ENCODE assay signal across 11 mouse cellular contexts in genomic region chr11:11239346-11239745, GRCm38 (mm10).
A peak's percentile ranks its signal among the peaks of the same experiment; 100 is the strongest.
DNase-seq lines count a peak whose midpoint lies in the region; ATAC-seq and TF ChIP-seq lines count a peak whose summit lies in the region.
"Had no signal": no experiment of that assay in that cellular context is flagged by ENCODE, and none has a peak within 500 bp of the region (broad histone marks: within the 10 kb centered on the region; RNA-seq: fewer than 3 reads in every experiment).

No protein-coding gene starts in this region.

- no peaks in the 10 kb centered on the region for H3K4me1 ChIP-seq in kidney, adult 2 months (ENCODE audit: control insufficient read depth, insufficient read depth, low read length)
- H3K4me1 ChIP-seq: hindbrain, embryonic 15.5 days had no signal

- WGBS in kidney, adult 2 months, result 80% methylated on average over 1 of the region's 1 CpGs

- no peak for TF ChIP-seq POLR2A in kidney, adult 2 months (IDR thresholded peaks at IDR 0.05; ENCODE audit: low read depth, low read length)

- H3K27me3 ChIP-seq in kidney, adult 2 months (replicated peaks; ENCODE audit: control insufficient read depth, insufficient read depth, low read length), result no peaks in the 10 kb centered on the region
- H3K27me3 ChIP-seq: hindbrain, embryonic 15.5 days; midbrain, embryonic 15.5 days had no signal

- no peak overlapping the region for H3K27ac ChIP-seq in kidney, adult 2 months (ENCODE audit: insufficient read depth, low read depth, low read length)
- H3K27ac ChIP-seq: hindbrain, embryonic 15.5 days; midbrain, embryonic 15.5 days had no signal

- no peaks in the 10 kb centered on the region for H3K36me3 ChIP-seq in kidney, adult 2 months (ENCODE audit: control insufficient read depth, insufficient read depth, low read length)
- H3K36me3 ChIP-seq: hindbrain, embryonic 15.5 days; midbrain, embryonic 15.5 days had no signal

- H3K4me3 ChIP-seq in kidney, adult 2 months (ENCODE audit: insufficient read depth, low read depth, low read length), result no peak overlapping the region
- H3K4me3 ChIP-seq: hindbrain, embryonic 15.5 days; midbrain, embryonic 15.5 days had no signal

- no peak for DNase-seq in kidney, adult 2 months
- DNase-seq in kidney, adult 18-20 months, result no peak
- peak; percentile 15 to 24 for DNase-seq in B cell, adult 2 months
- DNase-seq in R1 (ENCODE audit: low read depth, low spot score), result peak; percentile 54
- peak; percentile 12 for DNase-seq in lung, postnatal 14 days
- no peak for DNase-seq in frontal cortex, postnatal 14 days (ENCODE audit: low spot score in 2 of 2)
- DNase-seq in cerebellum, adult 18-20 months, result no peak
- DNase-seq: adrenal gland, adult 2 months had no signal

- 0 out of 2 replicates have a peak, but pooled peaks have one; percentile 6 for TF ChIP-seq CTCF in kidney, adult 2 months (conservative IDR thresholded peaks at IDR 0.05; ENCODE audit: insufficient read depth, insufficient read length, low read depth, low read length)

- no peak for ATAC-seq in frontal cortex, adult (ENCODE audit: low TSS enrichment)
- ATAC-seq: midbrain, embryonic 15.5 days had no signal

Comparison
In these comparisons a context has a peak if more than half of its experiments do, and no peak if none do; other contexts are left out.
1. DNase-seq: peak in B cell, adult 2 months (2 of 2), R1 (single experiment) and lung, postnatal 14 days (single experiment); none in kidney, adult 2 months (single experiment), kidney, adult 18-20 months (single experiment), frontal cortex, postnatal 14 days (0 of 2) and cerebellum, adult 18-20 months (0 of 2).